Mouse (Mus musculus) neural tube, postnatal 0 days (tissue): ENCODE data around the gene Wfdc2. TPM values are rescaled to one million over a fixed set of nuclear protein-coding genes. Genes with fewer than 3 reads are reported as not detected.

Experiments used
- polyA plus RNA-seq: library from polyadenylated mRNA; unstranded; fragments of >200 nt; fragmentation: Nextera tagmentation; extraction: Ambion mirVana; gene quantifications from 2 replicates; pipeline ENCODE4 v1.2.1, GENCODE M21; 2015

Wfdc2 gene
- 0.62 and 0.65 TPM in 2 replicates for polyA plus RNA-seq

GRCm38 (mm10) chr2:164562391-164563188 lies at the start of gene Wfdc2:
TSS of gene Wfdc2 (plus strand) at chr2:164562413.

GRCm38 (mm10) chr2:164573359-164573758 lies 11.1 kb downstream of the Wfdc2 start, which contains the start of gene Spint3:
TSS of gene Spint3 (minus strand) at chr2:164573459.

GRCm38 (mm10) chr2:164585025-164585725 lies 23.0 kb downstream of the Wfdc2 start, which contains the start of gene Wfdc6a:
TSS of gene Wfdc6a (minus strand) at chr2:164585447.

DNA sequence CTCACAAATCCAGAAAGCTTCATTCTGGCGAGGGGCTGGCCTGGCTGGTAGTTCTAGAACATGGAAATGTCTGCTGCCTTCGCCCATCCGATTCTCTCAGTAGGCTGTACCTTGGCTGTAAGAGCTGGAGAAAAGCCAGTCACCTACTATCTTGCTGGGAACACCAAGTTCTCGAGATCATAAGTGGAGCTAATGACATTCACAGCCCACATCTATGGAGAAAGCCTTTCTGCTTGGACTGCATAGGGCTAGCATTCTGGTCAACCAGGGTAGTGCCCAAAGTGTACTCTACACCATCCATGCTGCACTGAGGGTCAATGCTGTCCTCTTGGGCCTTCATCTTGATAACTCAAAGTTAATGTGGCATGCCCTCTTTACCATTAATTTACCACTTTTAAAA lies 31.3 kb downstream of the Wfdc2 start, which contains the start of gene Eppin:
Gene Eppin (minus strand): TSS at position 101 of the 400 bp plus-strand sequence.

DNA sequence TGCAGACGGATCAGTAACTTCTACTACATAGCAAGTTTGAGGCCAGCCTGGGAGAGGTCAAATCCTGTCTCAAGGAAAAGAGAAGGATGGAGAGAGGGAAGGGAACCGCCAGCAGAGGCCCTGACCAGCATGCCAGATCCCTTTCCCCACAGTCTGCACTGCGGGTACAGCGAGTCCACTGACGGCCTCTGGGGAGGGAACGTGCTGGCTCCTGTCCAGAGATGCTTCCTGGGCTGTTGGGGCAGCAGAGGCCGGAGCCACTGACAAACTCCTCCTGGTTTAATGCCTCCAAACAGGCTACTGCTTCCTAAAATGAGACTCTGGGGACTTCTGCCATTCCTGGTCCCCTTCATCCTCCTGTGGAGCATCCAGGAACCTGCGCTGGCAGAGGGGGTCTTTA lies 51.3 kb downstream of the Wfdc2 start, which contains the start of the genes Wfdc6b and Wfdc8:
Gene Wfdc6b (plus strand): TSS at position 52 of the 400 bp plus-strand sequence.
Gene Wfdc8 (minus strand): TSS at position 156 of the 400 bp plus-strand sequence.

Other genes with a start within 250 kb of the Wfdc2 start
- gene Svs6, start 245.7 kb upstream of the Wfdc2 start, polyA plus RNA-seq, result not detected in 2 replicates
- not detected in 2 replicates for gene Svs5, start 229.7 kb upstream of the Wfdc2 start, polyA plus RNA-seq
- gene Slpi, start 173.3 kb upstream of the Wfdc2 start, polyA plus RNA-seq, result 0.51 and 1.1 TPM in 2 replicates
- 0.49 and 0.68 TPM in 2 replicates for gene Rbpjl, start 159.3 kb upstream of the Wfdc2 start, polyA plus RNA-seq
- gene Matn4, start 157.3 kb upstream of the Wfdc2 start, polyA plus RNA-seq, result 15.4 and 15.8 TPM in 2 replicates
- gene Sdc4, start 118.5 kb upstream of the Wfdc2 start, polyA plus RNA-seq, result 42.5 and 43.9 TPM in 2 replicates
- gene Sys1, start 105.4 kb upstream of the Wfdc2 start, polyA plus RNA-seq, result 113 and 120 TPM in 2 replicates
- gene Gm20458, start 101.4 kb upstream of the Wfdc2 start, polyA plus RNA-seq, result 14.5 and 16.2 TPM in 2 replicates
- not detected in 2 replicates for gene Trp53tg5, start 88.7 kb upstream of the Wfdc2 start, polyA plus RNA-seq
- gene Dbndd2, start 76.3 kb upstream of the Wfdc2 start, polyA plus RNA-seq, result 41.5 and 45.7 TPM in 2 replicates
- gene Pigt, start 64.9 kb upstream of the Wfdc2 start, polyA plus RNA-seq, result 117 and 135 TPM in 2 replicates
- not detected in 2 replicates for gene Spint3, start 11.0 kb downstream of the Wfdc2 start, polyA plus RNA-seq
- gene Wfdc6a, start 23.0 kb downstream of the Wfdc2 start, polyA plus RNA-seq, result not detected in 2 replicates
- not detected in 2 replicates for gene Eppin, start 31.2 kb downstream of the Wfdc2 start, polyA plus RNA-seq
- not detected in 2 replicates for gene Wfdc6b, start 51.1 kb downstream of the Wfdc2 start, polyA plus RNA-seq
- gene Wfdc8, start 51.2 kb downstream of the Wfdc2 start, polyA plus RNA-seq, result not detected in 2 replicates
- gene Wfdc16, start 76.4 kb downstream of the Wfdc2 start, polyA plus RNA-seq, result not detected in 2 replicates
- not detected in 2 replicates for gene Wfdc10, start 93.6 kb downstream of the Wfdc2 start, polyA plus RNA-seq
- gene Wfdc9, start 94.2 kb downstream of the Wfdc2 start, polyA plus RNA-seq, result not detected in 2 replicates
- gene Wfdc11, start 111.7 kb downstream of the Wfdc2 start, polyA plus RNA-seq, result not detected in 2 replicates
- gene Wfdc13, start 122.7 kb downstream of the Wfdc2 start, polyA plus RNA-seq, result 0.22 TPM in 1 of 2 replicates, not detected in the other
- not detected in 2 replicates for gene Spint4, start 136.1 kb downstream of the Wfdc2 start, polyA plus RNA-seq
- not detected in 2 replicates for gene Spint5, start 152.9 kb downstream of the Wfdc2 start, polyA plus RNA-seq
- gene Wfdc3, start 183.5 kb downstream of the Wfdc2 start, polyA plus RNA-seq, result 0.58 and 0.88 TPM in 2 replicates
- gene Dnttip1, start 183.6 kb downstream of the Wfdc2 start, polyA plus RNA-seq, result 48.0 and 50.3 TPM in 2 replicates
- 31.4 and 34.2 TPM in 2 replicates for gene Ube2c, start 207.5 kb downstream of the Wfdc2 start, polyA plus RNA-seq
- 6.6 and 7.2 TPM in 2 replicates for gene Tnnc2, start 217.6 kb downstream of the Wfdc2 start, polyA plus RNA-seq
- 54.9 and 60.8 TPM in 2 replicates for gene Snx21, start 223.4 kb downstream of the Wfdc2 start, polyA plus RNA-seq
- gene Acot8, start 242.5 kb downstream of the Wfdc2 start, polyA plus RNA-seq, result 23.8 and 27.3 TPM in 2 replicates
- 10.4 and 10.8 TPM in 2 replicates for gene Zswim3, start 242.7 kb downstream of the Wfdc2 start, polyA plus RNA-seq